Mouse (Mus musculus): ENCODE results near the gene Nobox. TPM values are rescaled to one million over a fixed set of nuclear protein-coding genes. Genes with fewer than 3 reads are reported as not detected.

The Nobox gene
- polyA plus RNA-seq, 2 experiments, result 0.20 to 0.22 TPM

DNA sequence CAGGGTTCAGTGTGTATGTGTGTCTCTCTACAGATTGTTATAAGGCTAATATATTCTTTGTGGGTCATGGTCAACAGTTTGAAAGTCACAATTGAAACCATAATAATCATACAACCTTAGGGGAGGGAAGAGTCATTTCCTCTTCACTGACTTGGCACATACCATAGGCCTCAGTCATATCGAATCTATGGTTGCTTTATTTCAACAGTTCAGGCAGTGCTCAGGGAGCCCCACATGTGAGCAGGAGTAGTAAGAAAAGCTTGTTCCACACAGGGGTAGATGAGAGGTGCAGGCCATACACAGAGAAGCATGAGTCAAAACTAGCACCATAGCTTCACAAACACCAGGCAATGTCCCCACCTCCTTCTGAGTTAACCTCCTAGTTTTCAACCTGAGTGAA is 33.7 kb upstream of the Nobox start:
- H3K9ac ChIP-seq (ENCODE audit: low read depth, low read length, severe bottlenecking), result no peak overlapping the region
- ATAC-seq (ENCODE audit: low FRiP score, low read depth) (no peak), DNase-seq (ENCODE audit: low spot score) (no peak)
- TF ChIP-seq POLR2A (IDR thresholded peaks at IDR 0.05; ENCODE audit: borderline replicate concordance, extremely low read depth, insufficient read depth, insufficient read length), result no peak
- H3K27ac ChIP-seq (replicated peaks; ENCODE audit: low read depth, low read length), result no peak overlapping the region
- H3K36me3 ChIP-seq (ENCODE audit: control insufficient read depth, insufficient read depth, low read length), result no peaks in the 10 kb centered on the region
- H3K4me3 ChIP-seq (replicated peaks; ENCODE audit: low read length), result no peak overlapping the region
- H3K4me2 ChIP-seq (replicated peaks; ENCODE audit: low read depth, low read length, severe bottlenecking), result no peak overlapping the region
- WGBS, result 81% methylated on average over 1 of the region's 1 CpGs
- no peaks in the 10 kb centered on the region for H3K4me1 ChIP-seq (ENCODE audit: control insufficient read depth, insufficient read depth, low read length)
- H3K9me3 ChIP-seq (ENCODE audit: control insufficient read depth, low read length), result no peaks in the 10 kb centered on the region
- no peaks in the 10 kb centered on the region for H3K27me3 ChIP-seq (ENCODE audit: control insufficient read depth, insufficient read depth, low read length)

DNA sequence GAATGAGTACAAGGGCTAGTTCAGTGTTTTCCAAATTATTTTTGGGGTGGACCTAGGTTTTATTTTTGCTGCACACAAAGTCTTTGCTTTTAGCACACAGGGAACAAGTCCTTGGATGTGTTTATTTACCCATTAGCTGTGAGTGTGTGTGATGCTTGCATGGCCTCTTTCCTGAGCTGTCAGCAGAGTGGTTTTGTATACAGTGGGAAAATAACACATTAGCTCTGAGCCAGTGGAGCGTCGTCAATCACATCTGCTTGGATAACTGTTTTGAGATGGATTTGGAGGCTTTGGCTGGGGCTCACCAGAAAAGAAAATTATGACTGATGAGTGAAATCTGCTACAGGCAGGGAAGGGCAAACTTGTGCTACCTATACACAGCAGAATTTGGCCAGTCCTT is 33.0 kb upstream of the Nobox start:
- Histone ChIP-seq H3K27ac (replicated peaks; ENCODE audit: low read depth, low read length) (no peak overlapping the region), H3K9ac (ENCODE audit: low read depth, low read length, severe bottlenecking) (no peak overlapping the region), H3K4me2 (replicated peaks; ENCODE audit: low read depth, low read length, severe bottlenecking) (no peak overlapping the region), H3K27me3 (ENCODE audit: control insufficient read depth, insufficient read depth, low read length) (no peaks in the 10 kb centered on the region), H3K9me3 (ENCODE audit: control insufficient read depth, low read length) (no peaks in the 10 kb centered on the region), H3K4me3 (replicated peaks; ENCODE audit: low read length) (no peak overlapping the region), H3K36me3 (ENCODE audit: control insufficient read depth, insufficient read depth, low read length) (no peaks in the 10 kb centered on the region), H3K4me1 (ENCODE audit: control insufficient read depth, insufficient read depth, low read length) (no peaks in the 10 kb centered on the region)
- no peak for TF ChIP-seq POLR2A (IDR thresholded peaks at IDR 0.05; ENCODE audit: borderline replicate concordance, extremely low read depth, insufficient read depth, insufficient read length)
- ATAC-seq (ENCODE audit: low FRiP score, low read depth) (no peak), DNase-seq (ENCODE audit: low spot score) (no peak)
- WGBS, result 64% methylated on average over 2 of the region's 2 CpGs

DNA sequence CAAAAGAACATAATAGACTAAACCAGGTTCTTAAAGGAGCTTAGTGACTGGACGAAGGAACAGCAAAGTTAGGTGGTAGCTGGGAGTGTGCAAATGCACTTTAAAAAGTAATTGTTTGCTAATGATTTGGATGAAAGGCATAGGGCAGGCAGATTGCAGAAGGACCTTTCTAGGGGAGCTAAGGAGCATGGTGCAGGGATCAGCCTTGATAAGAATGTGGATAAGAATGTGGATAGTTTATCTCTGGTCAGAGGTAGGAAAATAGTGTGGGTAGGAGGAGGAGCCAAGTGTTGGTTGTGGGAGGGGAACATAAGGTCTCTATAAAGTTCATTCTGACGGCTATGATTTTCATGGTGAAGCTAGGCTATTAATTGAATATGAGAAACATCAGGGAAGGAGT is 29.4 kb upstream of the Nobox start:
- Histone ChIP-seq H3K4me1 (ENCODE audit: control insufficient read depth, insufficient read depth, low read length) (no peaks in the 10 kb centered on the region), H3K4me2 (replicated peaks; ENCODE audit: low read depth, low read length, severe bottlenecking) (no peak overlapping the region), H3K36me3 (ENCODE audit: control insufficient read depth, insufficient read depth, low read length) (no peaks in the 10 kb centered on the region), H3K27me3 (ENCODE audit: control insufficient read depth, insufficient read depth, low read length) (no peaks in the 10 kb centered on the region), H3K9me3 (ENCODE audit: control insufficient read depth, low read length) (no peaks in the 10 kb centered on the region), H3K4me3 (replicated peaks; ENCODE audit: low read length) (no peak overlapping the region), H3K27ac (replicated peaks; ENCODE audit: low read depth, low read length) (no peak overlapping the region), H3K9ac (ENCODE audit: low read depth, low read length, severe bottlenecking) (no peak overlapping the region)
- ATAC-seq (ENCODE audit: low FRiP score, low read depth) (no peak), DNase-seq (ENCODE audit: low spot score) (no peak)
- TF ChIP-seq POLR2A (IDR thresholded peaks at IDR 0.05; ENCODE audit: borderline replicate concordance, extremely low read depth, insufficient read depth, insufficient read length), result no peak
- 61% methylated on average over 2 of the region's 2 CpGs for WGBS

DNA sequence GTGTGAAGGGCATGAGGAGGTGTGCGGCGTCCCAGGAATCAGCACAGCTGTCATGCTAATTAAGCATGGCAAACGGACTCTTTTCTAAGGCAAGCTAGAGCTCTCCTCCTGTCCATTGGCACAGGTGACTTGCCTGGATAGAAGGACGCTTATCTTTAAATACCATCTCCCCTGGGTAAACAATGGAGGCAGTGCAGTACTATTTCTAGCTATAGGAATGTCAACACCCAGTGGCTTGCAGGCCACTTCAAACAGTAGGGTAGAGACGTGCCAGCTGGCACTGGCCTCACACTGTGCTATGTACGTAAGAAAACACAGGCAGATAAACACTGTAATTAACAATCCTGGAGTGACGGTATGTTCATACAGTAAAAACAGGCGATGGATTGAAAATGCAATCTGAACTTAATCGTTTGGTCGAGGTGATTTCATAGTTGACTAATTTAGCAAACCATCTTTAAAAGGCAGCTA is 28.2 kb upstream of the Nobox start:
- H3K4me1 ChIP-seq (ENCODE audit: control insufficient read depth, insufficient read depth, low read length), result no peaks in the 10 kb centered on the region

DNA sequence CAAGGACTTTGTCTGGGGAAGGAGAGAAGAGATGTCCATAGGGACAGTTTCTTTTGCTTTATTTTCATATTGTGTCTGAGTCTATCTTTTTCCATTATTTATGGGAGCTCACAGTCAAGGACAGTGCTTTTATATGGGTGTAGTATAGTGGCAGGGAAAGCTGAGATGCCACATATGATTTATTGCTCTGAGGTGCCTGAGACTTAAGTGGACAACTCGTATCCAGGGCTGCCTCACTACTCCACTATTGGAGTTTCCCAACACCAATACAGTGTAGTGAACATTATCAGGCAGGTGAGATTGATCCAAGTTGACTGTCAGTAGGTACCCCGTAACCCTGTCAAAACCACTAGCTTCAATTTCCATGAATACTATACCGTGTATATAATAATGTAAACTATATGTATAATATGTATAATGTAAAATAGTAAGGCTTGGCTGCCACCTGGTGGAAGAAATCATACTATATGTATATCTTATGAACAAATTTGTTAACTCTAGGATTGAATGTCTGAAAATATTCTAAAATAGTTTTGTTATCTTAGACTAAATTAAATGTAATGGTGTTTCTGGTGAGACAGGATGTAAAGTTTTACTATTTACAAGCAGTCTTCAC is 26.4 kb upstream of the Nobox start:
- Histone ChIP-seq H3K4me1 (ENCODE audit: control insufficient read depth, insufficient read depth, low read length) (no peaks in the 10 kb centered on the region), H3K36me3 (ENCODE audit: control insufficient read depth, insufficient read depth, low read length) (no peaks in the 10 kb centered on the region), H3K27me3 (ENCODE audit: control insufficient read depth, insufficient read depth, low read length) (no peaks in the 10 kb centered on the region), H3K9ac (ENCODE audit: low read depth, low read length, severe bottlenecking) (no peak overlapping the region), H3K9me3 (ENCODE audit: control insufficient read depth, low read length) (no peaks in the 10 kb centered on the region), H3K27ac (replicated peaks; ENCODE audit: low read depth, low read length) (no peak overlapping the region), H3K4me3 (replicated peaks; ENCODE audit: low read length) (no peak overlapping the region), H3K4me2 (replicated peaks; ENCODE audit: low read depth, low read length, severe bottlenecking) (no peak overlapping the region)
- DNase-seq (ENCODE audit: low spot score) (peak; percentile 63), ATAC-seq (ENCODE audit: low FRiP score, low read depth) (no peak)
- no peak for TF ChIP-seq POLR2A (IDR thresholded peaks at IDR 0.05; ENCODE audit: borderline replicate concordance, extremely low read depth, insufficient read depth, insufficient read length)
- 79% methylated on average over 3 of the region's 3 CpGs for WGBS

More for the DNA sequence above, 28.2 kb upstream of the Nobox start:
- Histone ChIP-seq H3K36me3 (ENCODE audit: control insufficient read depth, insufficient read depth, low read length) (no peaks in the 10 kb centered on the region), H3K9ac (ENCODE audit: low read depth, low read length, severe bottlenecking) (no peak overlapping the region), H3K27me3 (ENCODE audit: control insufficient read depth, insufficient read depth, low read length) (no peaks in the 10 kb centered on the region), H3K27ac (replicated peaks; ENCODE audit: low read depth, low read length) (no peak overlapping the region), H3K4me3 (replicated peaks; ENCODE audit: low read length) (no peak overlapping the region), H3K9me3 (ENCODE audit: control insufficient read depth, low read length) (no peaks in the 10 kb centered on the region), H3K4me2 (replicated peaks; ENCODE audit: low read depth, low read length, severe bottlenecking) (no peak overlapping the region)
- WGBS, result 36% methylated on average over 10 of the region's 10 CpGs
- DNase-seq (ENCODE audit: low spot score) (no peak), ATAC-seq (ENCODE audit: low FRiP score, low read depth) (no peak)
- no peak for TF ChIP-seq POLR2A (IDR thresholded peaks at IDR 0.05; ENCODE audit: borderline replicate concordance, extremely low read depth, insufficient read depth, insufficient read length)
